Mouse (Mus musculus) small intestine, adult 2 months (tissue): ENCODE measurements at regions not wholly inside any gene's neighbourhood (a gene's known extent, or its start where the extent isn't known, plus 50 kb on each side); places are given as distances from the start of the nearest gene placed in this dataset.

Source experiments
- CTCF ChIP-seq: fragments of 200-500 bp; IDR thresholded peaks from 2 replicates; pipeline ENCODE4 v1.5.1; 2012; ENCODE audit warnings: low read depth, mild to moderate bottlenecking, control low read depth, inconsistent platforms, low read length, moderate library complexity, mixed read lengths; ENCODE audit not compliant: insufficient replicate concordance, insufficient read length; ENCODE audit errors: extremely low read depth
- POLR2A ChIP-seq: fragments of 200-500 bp; IDR thresholded peaks from 2 replicates; pipeline ENCODE4 v1.6.1; 2012; ENCODE audit warnings: low read depth, mild to moderate bottlenecking, control low read depth, inconsistent platforms, low read length, moderate library complexity

- TF ChIP-seq POLR2A (no peak), CTCF (no peak)
Measured at GRCm38 (mm10) chr12:9996455-9997189, 373.2 kb upstream of the Nt5c1b start.
